Mouse (Mus musculus): ENCODE data around the gene Pik3r3. TPM values are rescaled to one million over a fixed set of nuclear protein-coding genes. Genes with fewer than 3 reads are reported as not detected.

Gene Pik3r3
- total and polyA plus RNA-seq, 3 experiments: 0.42 to 2.2 (median 1.9) TPM

DNA sequence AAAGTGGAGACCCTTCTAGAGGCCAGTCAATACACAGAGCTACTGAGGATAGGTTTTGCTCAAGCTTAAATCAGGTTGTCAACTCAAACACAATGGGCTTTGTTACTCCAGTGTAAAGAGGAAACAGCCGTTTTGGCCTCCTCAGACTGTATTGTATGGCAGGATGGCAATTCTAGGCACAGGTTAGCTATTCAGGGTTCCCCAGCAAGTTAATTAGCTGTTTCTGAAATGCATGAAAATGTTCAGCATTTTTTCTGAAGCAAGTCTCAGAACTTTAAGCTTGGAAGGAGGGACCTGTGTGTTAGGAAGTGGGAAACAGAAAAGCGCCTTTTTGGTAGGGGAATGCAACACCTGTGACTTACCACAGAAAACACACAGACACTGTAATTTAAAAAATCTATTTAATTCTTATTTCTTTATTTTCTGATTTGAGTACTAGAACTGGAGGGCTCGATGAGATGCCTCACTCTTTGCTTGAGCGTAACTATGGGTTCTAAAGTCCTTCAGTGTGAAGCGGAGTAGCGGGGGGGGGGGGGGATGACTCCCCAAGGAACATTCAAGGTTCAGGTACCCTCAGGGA is 1.3 kb upstream of the Pik3r3 start:
- H3K4me2 ChIP-seq (ENCODE audit: insufficient read depth, low read depth, poor library complexity, severe bottlenecking): peak overlapping the region; percentile 84; the same call in 1 of the 2 replicates
- dilution Hi-C loops (cut with MboI; ENCODE audit: extremely low pct_ligation_motif_present, extremely low pct_unique_long_range_greater_than_20kb, low sequenced_read_pairs) (no loop called here), in situ Hi-C loops (cut with MboI; ENCODE audit: low pct_ligation_motif_present, low pct_unique_long_range_greater_than_20kb, low sequenced_read_pairs) (no loop called here)
- H3K79me2 ChIP-seq (replicated peaks; ENCODE audit: control insufficient read depth, extremely low read depth, insufficient read depth, poor library complexity, severe bottlenecking): no peaks in the 10 kb centered on the region
- H3K4me1 ChIP-seq (ENCODE audit: control insufficient read depth in 1 of 2, insufficient read depth in 2 of 2): peaks cover 0 to 4% of the 10 kb centered on the region in 2 experiments; a peak in 2 of 4 replicates
- DNase-seq (ENCODE audit: extremely low read depth): no peak
- TF ChIP-seq EP300 (IDR thresholded peaks at IDR 0.05; ENCODE audit: low read length): no peak
- TF ChIP-seq ZMIZ1 (IDR thresholded peaks at IDR 0.05; ENCODE audit: low read depth, low read length): no peak
- no peak for TF ChIP-seq CTCF (conservative IDR thresholded peaks at IDR 0.05 in 1 of 2, IDR thresholded peaks at IDR 0.05 in 1 of 2; ENCODE audit: low read depth in 2 of 2, low read length in 2 of 2)
- TF ChIP-seq ETS1 (conservative IDR thresholded peaks at IDR 0.05; ENCODE audit: low read depth, low read length): no peak
- TF ChIP-seq CHD1 (IDR thresholded peaks at IDR 0.05; ENCODE audit: low read depth, low read length): no peak
- TF ChIP-seq KAT2A (IDR thresholded peaks at IDR 0.05; ENCODE audit: insufficient replicate concordance, low read length): no peak
- TF ChIP-seq POLR2AphosphoS2 (IDR thresholded peaks at IDR 0.05; ENCODE audit: low read depth, low read length): no peak
- no peak for TF ChIP-seq JUN (IDR thresholded peaks at IDR 0.05; ENCODE audit: insufficient read depth, low read depth, low read length)
- TF ChIP-seq ZKSCAN1 (IDR thresholded peaks at IDR 0.05; ENCODE audit: borderline replicate concordance, low read depth, low read length): no peak
- no peak for TF ChIP-seq SMC3 (IDR thresholded peaks at IDR 0.05; ENCODE audit: low read depth, low read length)
- TF ChIP-seq NELFE (IDR thresholded peaks at IDR 0.05; ENCODE audit: low read depth, low read length): no peak
- no peak for TF ChIP-seq E2F4 (IDR thresholded peaks at IDR 0.05; ENCODE audit: insufficient replicate concordance, low read depth, low read length)
- TF ChIP-seq NRF1 (IDR thresholded peaks at IDR 0.05; ENCODE audit: low read depth, low read length): no peak
- TF ChIP-seq HCFC1 (IDR thresholded peaks at IDR 0.05; ENCODE audit: low read depth, low read length): no peak
- TF ChIP-seq IRF4 (IDR thresholded peaks at IDR 0.05; ENCODE audit: low read depth, low read length): no peak
- TF ChIP-seq PAX5 (IDR thresholded peaks at IDR 0.05; ENCODE audit: low read length): no peak
- TF ChIP-seq RAD21 (IDR thresholded peaks at IDR 0.05; ENCODE audit: low read depth, low read length): no peak
- peaks cover 4% of the 10 kb centered on the region for H3K9me3 ChIP-seq (replicated peaks; ENCODE audit: low read length)
- H3K9ac ChIP-seq (ENCODE audit: insufficient read depth, low read depth): peak overlapping the region; percentile 45; the same call in 1 of the 2 replicates
- peaks cover 12% of the 10 kb centered on the region for H3K27me3 ChIP-seq (replicated peaks)
- H3K36me3 ChIP-seq (replicated peaks in 1 of 2; ENCODE audit: control insufficient read depth in 1 of 2, insufficient read depth in 1 of 2, low read length in 1 of 2): no peaks in the 10 kb centered on the region
- H3K27ac ChIP-seq (ENCODE audit: insufficient read depth, low read depth): no peak overlapping the region
- H3K4me3 ChIP-seq (replicated peaks in 1 of 3; ENCODE audit: low read depth in 2 of 3, low read length in 2 of 3, poor library complexity in 1 of 3): peak overlapping the region in 1 of 3 experiments; percentile 75

DNA sequence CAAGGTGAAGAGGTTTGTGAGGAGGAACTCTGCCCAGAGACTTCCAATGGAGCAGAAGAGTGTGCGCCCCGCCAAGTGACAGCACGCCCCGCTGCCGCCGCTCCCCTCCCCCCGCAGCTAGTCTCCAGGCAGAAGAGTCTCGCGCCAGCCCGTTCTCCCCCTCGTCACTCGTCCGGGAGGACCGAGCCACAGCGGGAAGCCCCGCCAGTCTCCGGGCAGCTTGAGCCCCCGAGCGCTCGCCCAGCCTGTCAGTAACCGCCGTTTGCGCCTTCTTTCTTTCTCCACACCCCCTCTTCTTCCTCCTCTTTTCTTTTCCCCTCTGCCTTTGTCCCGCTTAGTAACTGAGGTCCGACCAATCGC is 658 bp upstream of the Pik3r3 start:
- Histone ChIP-seq H3K9me3 (replicated peaks; ENCODE audit: low read length) (no peaks in the 10 kb centered on the region), H3K27ac (ENCODE audit: insufficient read depth, low read depth) (0 out of 2 replicates have a peak overlapping the region, but pooled peaks have one; percentile 11), H3K9ac (ENCODE audit: insufficient read depth, low read depth) (peak overlapping the region; percentile 45), H3K27me3 (replicated peaks) (peaks cover 12% of the 10 kb centered on the region), H3K4me3 (replicated peaks in 1 of 3; ENCODE audit: low read depth in 2 of 3, low read length in 2 of 3, poor library complexity in 1 of 3) (peak overlapping the region; percentile 61 to 75 (median 75)), H3K4me1 (ENCODE audit: control insufficient read depth in 1 of 2, insufficient read depth in 2 of 2) (peaks cover 0 to 4% of the 10 kb centered on the region in 2 experiments; a peak in 2 of 4 replicates), H3K4me2 (ENCODE audit: insufficient read depth, low read depth, poor library complexity, severe bottlenecking) (peak overlapping the region; percentile 84), H3K36me3 (replicated peaks in 1 of 2; ENCODE audit: control insufficient read depth in 1 of 2, insufficient read depth in 1 of 2, low read length in 1 of 2) (no peaks in the 10 kb centered on the region), H3K79me2 (replicated peaks; ENCODE audit: control insufficient read depth, extremely low read depth, insufficient read depth, poor library complexity, severe bottlenecking) (no peaks in the 10 kb centered on the region)
- in situ Hi-C loops (cut with MboI; ENCODE audit: low pct_ligation_motif_present, low pct_unique_long_range_greater_than_20kb, low sequenced_read_pairs): no loop called here
- dilution Hi-C loops (cut with MboI; ENCODE audit: extremely low pct_ligation_motif_present, extremely low pct_unique_long_range_greater_than_20kb, low sequenced_read_pairs): no loop called here
- no peak for DNase-seq (ENCODE audit: extremely low read depth)
- TF ChIP-seq RCOR1 (conservative IDR thresholded peaks at IDR 0.05; ENCODE audit: low read depth, low read length) (no peak), SIN3A (IDR thresholded peaks at IDR 0.05; ENCODE audit: low read length) (peak; percentile 29; the same call in 1 of the 2 replicates)
